Comparison of ENCODE assay signal across 7 mouse cellular contexts in the genomic region with DNA sequence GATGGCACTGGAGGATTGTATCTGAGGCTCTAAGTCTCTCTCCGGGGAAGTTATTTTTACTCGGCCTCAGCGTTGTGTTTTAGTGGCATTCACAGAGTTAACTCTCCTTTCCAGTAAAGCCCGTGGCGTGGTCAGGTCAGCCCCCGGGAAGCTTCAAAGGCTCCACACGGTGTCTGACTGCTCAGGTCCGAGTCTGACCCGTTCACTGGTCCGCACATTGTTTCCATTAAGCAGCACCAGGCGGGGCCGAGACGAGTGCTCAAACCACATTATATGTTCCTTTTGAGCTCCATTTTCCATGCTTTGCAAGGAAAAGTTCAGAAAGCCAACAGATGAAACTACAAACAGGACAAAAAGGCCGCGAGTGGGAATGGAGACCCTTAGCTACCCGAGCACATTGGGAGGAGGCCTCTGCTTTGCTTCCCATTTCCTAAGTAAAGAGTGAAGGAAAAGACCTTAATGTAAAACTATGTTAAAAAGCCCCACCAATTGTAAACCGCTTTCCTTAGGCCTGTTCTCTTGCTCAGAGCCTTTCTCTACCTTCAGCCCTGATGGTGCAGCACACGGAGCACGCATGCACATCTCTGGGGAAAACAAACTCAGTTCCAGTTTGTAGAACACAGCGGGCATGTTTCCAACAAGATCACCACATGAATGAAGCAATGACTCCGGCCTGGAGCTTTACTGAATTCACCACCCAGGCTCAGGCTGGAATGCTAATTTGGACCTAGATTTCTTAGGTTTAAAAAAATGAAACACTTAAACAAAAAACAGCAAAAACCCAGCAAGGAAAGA. TPM values are rescaled to one million over a fixed set of nuclear protein-coding genes. Genes with fewer than 3 reads are reported as not detected.
DNase-seq lines count a peak whose midpoint lies in the region; ATAC-seq and TF ChIP-seq lines count a peak whose summit lies in the region.

No protein-coding gene starts in this region.

- no peak for TF ChIP-seq CTCF in lung, embryonic 14.5 days (IDR thresholded peaks at IDR 0.05; ENCODE audit: low read depth)

- no peak overlapping the region for H3K9ac ChIP-seq in embryonic facial prominence, embryonic 15.5 days
- H3K9ac ChIP-seq in hindbrain, embryonic 11.5 days (ENCODE audit: low read depth, low read length): no peak overlapping the region
- no peak overlapping the region for H3K9ac ChIP-seq in lung, embryonic 14.5 days

- H3K36me3 ChIP-seq in embryonic facial prominence, embryonic 15.5 days: peaks cover 13% of the 10 kb centered on the region
- H3K36me3 ChIP-seq in hindbrain, embryonic 11.5 days (ENCODE audit: control insufficient read depth, insufficient read depth, low read length): no peaks in the 10 kb centered on the region
- H3K36me3 ChIP-seq in lung, embryonic 14.5 days (ENCODE audit: insufficient read depth): peaks cover 52% of the 10 kb centered on the region

- H3K4me3 ChIP-seq in embryonic facial prominence, embryonic 15.5 days (replicated peaks): no peak overlapping the region
- no peak overlapping the region for H3K4me3 ChIP-seq in hindbrain, embryonic 11.5 days (ENCODE audit: low read depth, low read length)
- no peak overlapping the region for H3K4me3 ChIP-seq in lung, embryonic 14.5 days (ENCODE audit: low read depth, low read length)

- no peaks in the 10 kb centered on the region for H3K9me3 ChIP-seq in embryonic facial prominence, embryonic 15.5 days (replicated peaks)
- no peaks in the 10 kb centered on the region for H3K9me3 ChIP-seq in hindbrain, embryonic 11.5 days (ENCODE audit: control insufficient read depth, low read length)
- H3K9me3 ChIP-seq in lung, embryonic 14.5 days (ENCODE audit: low read depth, low read length): no peaks in the 10 kb centered on the region

- DNase-seq in urinary bladder, postnatal 25 days (ENCODE audit: low spot score): peak; percentile 12
- DNase-seq in urinary bladder, postnatal 4 days (ENCODE audit: low spot score in 2 of 2): no peak
- DNase-seq in hindbrain, embryonic 11.5 days (ENCODE audit: low spot score): peak; percentile 37
- peak; percentile 75 for DNase-seq in lung, embryonic 14.5 days
- DNase-seq in spleen, postnatal 10 days (ENCODE audit: low spot score in 2 of 2): no peak

- peaks cover 61% of the 10 kb centered on the region for H3K4me1 ChIP-seq in embryonic facial prominence, embryonic 15.5 days
- no peaks in the 10 kb centered on the region for H3K4me1 ChIP-seq in hindbrain, embryonic 11.5 days (replicated peaks; ENCODE audit: control insufficient read depth, insufficient read depth, low read length)
- H3K4me1 ChIP-seq in lung, embryonic 14.5 days (ENCODE audit: insufficient read depth): peaks cover 17% of the 10 kb centered on the region

- peak overlapping the region; percentile 26 for H3K4me2 ChIP-seq in embryonic facial prominence, embryonic 15.5 days (replicated peaks)
- no peak overlapping the region for H3K4me2 ChIP-seq in hindbrain, embryonic 11.5 days (replicated peaks; ENCODE audit: low read depth, low read length)
- H3K4me2 ChIP-seq in lung, embryonic 14.5 days: no peak overlapping the region

- H3K27ac ChIP-seq in embryonic facial prominence, embryonic 15.5 days (replicated peaks): peak overlapping the region; percentile 92
- peak overlapping the region; percentile 36; the same call in 1 of the 2 replicates for H3K27ac ChIP-seq in hindbrain, embryonic 11.5 days (ENCODE audit: low read depth, low read length)
- peak overlapping the region; percentile 75 for H3K27ac ChIP-seq in lung, embryonic 14.5 days (ENCODE audit: low read depth)

- ATAC-seq in embryonic facial prominence, embryonic 15.5 days (ENCODE audit: insufficient number of reproducible peaks, low FRiP score, low TSS enrichment, low read depth): no peak
- ATAC-seq in hindbrain, embryonic 11.5 days (ENCODE audit: low FRiP score): peak; percentile 25; the same call in 1 of the 2 replicates
- no peak for ATAC-seq in lung, embryonic 14.5 days (ENCODE audit: insufficient read depth)
- ATAC-seq in megakaryocyte, adult 5-6 weeks (ENCODE audit: poor library complexity, severe bottlenecking): no peak

- H3K27me3 ChIP-seq in embryonic facial prominence, embryonic 15.5 days: no peaks in the 10 kb centered on the region
- no peaks in the 10 kb centered on the region for H3K27me3 ChIP-seq in hindbrain, embryonic 11.5 days (ENCODE audit: control insufficient read depth, insufficient read depth, low read length)
- no peaks in the 10 kb centered on the region for H3K27me3 ChIP-seq in lung, embryonic 14.5 days (ENCODE audit: insufficient read depth, low read length)

- 17% methylated on average over 21 of the region's 21 CpGs for WGBS in embryonic facial prominence, embryonic 15.5 days
- WGBS in hindbrain, embryonic 11.5 days: 42% methylated on average over 21 of the region's 21 CpGs
- WGBS in lung, embryonic 14.5 days: 38% methylated on average over 21 of the region's 21 CpGs

RNA-seq across cellular contexts. Expression of a gene that starts 42.8 kb away (rescaled TPM):
- 49.0 and 49.2 TPM in 2 replicates for polyA plus RNA-seq in embryonic facial prominence, embryonic 15.5 days (2015; fragmentation: Nextera tagmentation; extraction: Ambion mirVana)
- polyA plus RNA-seq in hindbrain, embryonic 11.5 days (2014; fragmentation: Nextera tagmentation; extraction: Ambion mirVana): 26.2 and 28.5 TPM in 2 replicates
- polyA plus RNA-seq in lung, embryonic 14.5 days (2014; fragmentation: Nextera tagmentation; extraction: Ambion mirVana): 37.7 and 42.0 TPM in 2 replicates
- not detected in 2 replicates for total RNA-seq in megakaryocyte, adult 5-6 weeks (2015)
- total RNA-seq in megakaryocyte, adult 5-6 weeks (2017): 0.04 TPM in 1 of 2 replicates, not detected in the other

Comparison
In these comparisons a context has a peak if more than half of its experiments do, and no peak if none do; other contexts are left out.
1. DNase-seq: peak in urinary bladder, postnatal 25 days (single experiment), hindbrain, embryonic 11.5 days (single experiment) and lung, embryonic 14.5 days (single experiment); none in urinary bladder, postnatal 4 days (0 of 2) and spleen, postnatal 10 days (0 of 2).
2. H3K27ac ChIP-seq: peak in every context shown above with its lines; median percentile 92 in embryonic facial prominence, embryonic 15.5 days; 75 in lung, embryonic 14.5 days; 36 in hindbrain, embryonic 11.5 days.